Mouse (Mus musculus): Measurements from ENCODE around the gene Plscr4.

GRCm38 (mm10) chr9:92538216-92538615 lies 81.0 kb downstream of the Plscr4 start:
- TF ChIP-seq CTCF (IDR thresholded peaks at IDR 0.05; ENCODE audit: low read depth, low read length) (no peak), POLR2A (IDR thresholded peaks at IDR 0.05; ENCODE audit: extremely low read depth, insufficient read depth, low read length) (no peak)

Measured in liver, adult 2 months (tissue).